ENCODE assay signal across 8 mouse cellular contexts in genomic region chr6:38875258-38876070, GRCm38 (mm10). TPM values are rescaled to one million over a fixed set of nuclear protein-coding genes. Genes with fewer than 3 reads are reported as not detected.
DNase-seq lines count a peak whose midpoint lies in the region; ATAC-seq and TF ChIP-seq lines count a peak whose summit lies in the region.

TSS of gene Tbxas1 (plus strand) at chr6:38875404.

- H3K4me3 ChIP-seq in intestine, postnatal 0 days (ENCODE audit: low read depth, low read length) = peak within 1 kb of the TSS; percentile 98
- H3K4me3 ChIP-seq in limb, embryonic 15.5 days = peak within 1 kb of the TSS; percentile 98
- H3K4me3 ChIP-seq in midbrain, postnatal 0 days (ENCODE audit: low read depth, low read length) = peak within 1 kb of the TSS; percentile 99

- H3K4me2 ChIP-seq in intestine, postnatal 0 days (replicated peaks; ENCODE audit: low read depth) = peak within 1 kb of the TSS; percentile 77
- peak within 1 kb of the TSS; percentile 72 for H3K4me2 ChIP-seq in limb, embryonic 15.5 days
- peak within 1 kb of the TSS; percentile 68 for H3K4me2 ChIP-seq in midbrain, postnatal 0 days (ENCODE audit: low read depth, low read length, poor library complexity, severe bottlenecking)

- H3K9ac ChIP-seq in intestine, postnatal 0 days (ENCODE audit: low read depth, low read length) = peak within 1 kb of the TSS; percentile 99
- H3K9ac ChIP-seq in limb, embryonic 15.5 days = peak within 1 kb of the TSS; percentile 96
- peak within 1 kb of the TSS; percentile 99 for H3K9ac ChIP-seq in midbrain, postnatal 0 days (replicated peaks; ENCODE audit: low read length, poor library complexity, severe bottlenecking)

- H3K4me1 ChIP-seq in intestine, postnatal 0 days (replicated peaks; ENCODE audit: control insufficient read depth, insufficient read depth, low read length) = peaks cover 1% of the 10 kb centered on the region; the same call in 1 of the 2 replicates
- H3K4me1 ChIP-seq in limb, embryonic 15.5 days = peaks cover 12% of the 10 kb centered on the region
- H3K4me1 ChIP-seq in midbrain, postnatal 0 days (ENCODE audit: insufficient read depth, low read length) = peaks cover 7% of the 10 kb centered on the region; the same call in 1 of the 2 replicates

- intact Hi-C loops in gastrocnemius, postnatal 36 days (cut with DNase I) = no loop called here

- no peaks in the 10 kb centered on the region; the same call in 1 of the 2 replicates for H3K36me3 ChIP-seq in intestine, postnatal 0 days (ENCODE audit: control insufficient read depth, insufficient read depth)
- H3K36me3 ChIP-seq in limb, embryonic 15.5 days = no peaks in the 10 kb centered on the region
- H3K36me3 ChIP-seq in midbrain, postnatal 0 days (ENCODE audit: insufficient read depth, low read length) = no peaks in the 10 kb centered on the region
- H3K36me3 ChIP-seq in splenic B cell, adult 2 months (ENCODE audit: control insufficient read depth, insufficient read depth, low read length, poor library complexity, severe bottlenecking) = no peaks in the 10 kb centered on the region

- H3K9me3 ChIP-seq in intestine, postnatal 0 days (ENCODE audit: control insufficient read depth) = no peaks in the 10 kb centered on the region
- no peaks in the 10 kb centered on the region for H3K9me3 ChIP-seq in limb, embryonic 15.5 days
- no peaks in the 10 kb centered on the region for H3K9me3 ChIP-seq in midbrain, postnatal 0 days (ENCODE audit: low read length)

- no peaks in the 10 kb centered on the region for H3K27me3 ChIP-seq in intestine, postnatal 0 days (replicated peaks; ENCODE audit: control insufficient read depth, insufficient read depth, low read length)
- no peaks in the 10 kb centered on the region for H3K27me3 ChIP-seq in limb, embryonic 15.5 days
- no peaks in the 10 kb centered on the region for H3K27me3 ChIP-seq in midbrain, postnatal 0 days (ENCODE audit: insufficient read depth, low read length)
- H3K27me3 ChIP-seq in splenic B cell, adult 2 months (ENCODE audit: control insufficient read depth, insufficient read depth, low read length, poor library complexity, severe bottlenecking) = no peaks in the 10 kb centered on the region

- peak; percentile 49; the same call in 1 of the 2 replicates for ATAC-seq in intestine, postnatal 0 days
- peak; percentile 52; the same call in 1 of the 2 replicates for ATAC-seq in limb, embryonic 15.5 days (ENCODE audit: insufficient number of reproducible peaks, low FRiP score, low TSS enrichment, low read depth)
- peak; percentile 79 for ATAC-seq in midbrain, postnatal 0 days (ENCODE audit: low FRiP score)

- peak within 1 kb of the TSS; percentile 97 for H3K27ac ChIP-seq in intestine, postnatal 0 days (ENCODE audit: low read depth, low read length)
- H3K27ac ChIP-seq in limb, embryonic 15.5 days = peak within 1 kb of the TSS; percentile 95
- peak within 1 kb of the TSS; percentile 95 for H3K27ac ChIP-seq in midbrain, postnatal 0 days (ENCODE audit: low read depth, low read length)

- 1% methylated on average over 54 of the region's 77 CpGs for WGBS in intestine, postnatal 0 days
- WGBS in limb, embryonic 15.5 days = under 1% methylated on average over 65 of the region's 77 CpGs
- WGBS in midbrain, postnatal 0 days = under 1% methylated on average over 51 of the region's 77 CpGs

- DNase-seq in kidney, adult 18-20 months = peak; percentile 57
- DNase-seq in kidney, adult 11 months = no peak
- peak; percentile 61 for DNase-seq in embryo, embryonic 10.5 days (ENCODE audit: low spot score)
- DNase-seq in gastrocnemius, postnatal 36 days = peak; percentile 34 to 36
- peak; percentile 64 for DNase-seq in midbrain, postnatal 0 days (ENCODE audit: low spot score)
- DNase-seq in splenic B cell, adult 2 months (ENCODE audit: low read depth, low spot score) = peak; percentile 51

- TF ChIP-seq CTCF in intestine, postnatal 0 days (IDR thresholded peaks at IDR 0.05; ENCODE audit: low read depth) = no peak
- TF ChIP-seq CTCF in midbrain, postnatal 0 days (IDR thresholded peaks at IDR 0.05) = no peak

RNA-seq across cellular contexts. Expression of gene Tbxas1, which starts in this region (rescaled TPM):
- total RNA-seq in gastrocnemius, postnatal 36 days (2021) = under 1 TPM; 0.79 to 0.81 TPM
- polyA plus RNA-seq in intestine, postnatal 0 days (2015; fragmentation: Nextera tagmentation; extraction: Ambion mirVana) = 2.1 and 2.9 TPM in 2 replicates
- polyA plus RNA-seq in limb, embryonic 15.5 days (2015; fragmentation: Nextera tagmentation; extraction: Ambion mirVana) = 3.2 and 3.5 TPM in 2 replicates
- total RNA-seq in midbrain, postnatal 0 days (2014; rRNA removed) = 1.8 and 3.1 TPM in 2 replicates
- polyA plus RNA-seq in midbrain, postnatal 0 days (2015; fragmentation: Nextera tagmentation; extraction: Ambion mirVana) = 1.4 and 2.2 TPM in 2 replicates

Comparison
In these comparisons a context has a peak if more than half of its experiments do, and no peak if none do; other contexts are left out.
1. Peak in DNase-seq in gastrocnemius, postnatal 36 days; RNA of the gene not detected or under 1 TPM.